Mouse (Mus musculus) layer of hippocampus, postnatal 25 days (tissue): ENCODE data around the gene Bloc1s6. TPM values are rescaled to one million over a fixed set of nuclear protein-coding genes. Genes with fewer than 3 reads are reported as not detected.

ENCODE experiments used
- DNase-seq, 2 experiments: peaks; one replicate each; pipeline ENCODE4 v3.0.0; 2022; ENCODE audit warnings: mixed read lengths in 2 of 2, low spot score in 1 of 2; ENCODE audit errors: extremely low spot score in 1 of 2
- total RNA-seq, 2 experiments: library from RNA; stranded (reverse); gene quantifications; 2 replicates each; pipeline ENCODE4 v1.2.3; 2021

Bloc1s6 gene
- 10 to 100 TPM; 22.8 to 23.6 TPM for total RNA-seq

DNA sequence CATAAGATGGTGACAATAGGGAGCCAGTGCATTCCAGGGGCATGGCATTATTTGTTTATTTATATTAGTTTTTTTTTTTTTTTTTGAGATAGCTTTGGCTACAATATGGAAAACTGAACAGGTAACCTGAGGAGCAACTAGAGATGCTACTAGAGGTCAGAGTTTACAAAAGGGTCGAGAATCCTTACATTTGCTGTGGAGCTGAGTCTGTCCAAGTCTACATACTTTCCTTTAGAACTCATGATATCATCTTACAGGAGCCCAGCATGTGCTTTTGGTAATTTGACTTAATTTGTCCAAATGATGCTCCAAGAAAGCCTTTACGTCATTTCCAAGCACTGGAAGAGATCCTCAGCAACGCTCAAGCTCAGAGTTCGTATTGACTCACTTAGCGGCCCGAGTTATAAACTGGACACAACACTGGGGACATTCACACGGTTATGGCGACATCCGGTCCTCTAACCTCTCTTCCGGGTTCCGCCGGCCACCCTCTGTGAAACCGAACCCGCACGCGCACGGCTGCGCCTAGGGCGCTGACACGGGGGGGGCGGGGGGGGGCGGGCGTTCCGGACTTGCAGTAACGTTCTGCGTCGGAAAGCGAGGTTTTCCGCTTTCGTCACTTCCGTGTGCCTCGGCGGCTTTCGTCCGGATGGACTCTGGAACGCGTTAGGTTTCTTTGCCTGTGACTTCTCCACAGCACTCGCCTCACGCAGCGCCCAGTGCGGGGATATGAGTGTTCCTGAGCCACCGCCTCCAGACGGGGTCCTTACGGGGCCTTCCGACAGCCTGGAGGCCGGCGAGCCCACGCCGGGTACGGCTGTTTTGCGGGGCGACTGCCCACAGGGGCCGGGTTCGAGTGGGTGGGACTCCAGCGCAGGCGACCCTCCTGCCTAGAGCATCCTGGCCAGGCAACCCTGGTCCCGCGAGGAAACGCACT is at the start of gene Bloc1s6:
Bloc1s6 (plus strand) TSS at position 610 of the 937 bp plus-strand sequence.
- DNase-seq: peak; percentile 81 to 91

DNA sequence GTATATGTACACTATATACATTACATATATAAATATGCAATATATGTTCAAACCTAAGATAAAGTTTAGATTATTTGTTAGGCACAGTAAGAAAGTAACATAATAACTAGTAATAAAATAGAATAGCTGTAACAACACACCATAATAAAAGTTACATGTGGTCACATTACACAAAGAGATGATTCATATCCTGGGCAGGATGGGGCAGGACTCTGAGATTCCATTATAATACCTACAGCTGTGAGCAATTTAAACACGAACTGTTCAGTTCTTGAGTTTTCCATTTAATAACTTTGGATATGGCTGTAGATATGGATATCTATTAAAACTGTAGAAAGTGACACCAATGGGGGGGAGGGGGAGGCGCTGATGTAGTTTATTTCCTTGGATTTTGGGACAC is 40.8 kb upstream of the Bloc1s6 start:
- no peak for DNase-seq

DNA sequence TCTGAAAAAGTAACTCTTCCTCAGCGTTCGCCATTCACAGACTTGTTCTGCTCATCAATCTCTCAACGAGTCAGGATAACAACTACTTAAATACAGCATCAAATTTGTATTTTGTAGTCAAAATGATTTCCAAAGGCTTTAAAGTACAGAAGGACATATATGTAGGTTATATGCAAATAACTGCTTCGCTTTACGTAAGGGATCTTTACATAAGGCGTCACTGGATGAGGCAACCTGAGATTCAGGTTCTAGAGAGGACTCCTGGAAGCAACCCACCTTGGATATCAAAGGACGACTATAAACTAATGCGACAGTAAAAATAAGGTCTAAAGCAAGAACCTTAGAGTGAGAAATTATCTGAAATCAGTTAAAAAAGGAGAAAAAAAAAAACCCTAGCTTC is 37.3 kb upstream of the Bloc1s6 start:
- DNase-seq: no peak

DNA sequence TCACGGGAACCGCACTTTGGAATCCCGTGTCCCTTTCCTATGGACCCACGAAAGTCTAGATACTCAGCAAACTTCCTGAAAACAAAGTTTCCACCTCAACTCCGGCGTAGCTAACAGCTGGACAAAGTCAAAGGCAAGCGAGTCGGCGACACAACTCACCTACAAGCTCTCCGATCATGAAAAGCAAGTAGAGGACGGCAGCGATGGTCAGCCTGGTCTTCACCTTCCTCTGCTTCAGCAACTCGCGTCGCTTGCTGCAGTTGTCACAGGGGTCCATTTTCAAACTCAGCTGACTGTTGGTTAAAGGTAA is 36.5 kb upstream of the Bloc1s6 start:
- peak in 1 of 2 experiments; percentile 12 for DNase-seq

DNA sequence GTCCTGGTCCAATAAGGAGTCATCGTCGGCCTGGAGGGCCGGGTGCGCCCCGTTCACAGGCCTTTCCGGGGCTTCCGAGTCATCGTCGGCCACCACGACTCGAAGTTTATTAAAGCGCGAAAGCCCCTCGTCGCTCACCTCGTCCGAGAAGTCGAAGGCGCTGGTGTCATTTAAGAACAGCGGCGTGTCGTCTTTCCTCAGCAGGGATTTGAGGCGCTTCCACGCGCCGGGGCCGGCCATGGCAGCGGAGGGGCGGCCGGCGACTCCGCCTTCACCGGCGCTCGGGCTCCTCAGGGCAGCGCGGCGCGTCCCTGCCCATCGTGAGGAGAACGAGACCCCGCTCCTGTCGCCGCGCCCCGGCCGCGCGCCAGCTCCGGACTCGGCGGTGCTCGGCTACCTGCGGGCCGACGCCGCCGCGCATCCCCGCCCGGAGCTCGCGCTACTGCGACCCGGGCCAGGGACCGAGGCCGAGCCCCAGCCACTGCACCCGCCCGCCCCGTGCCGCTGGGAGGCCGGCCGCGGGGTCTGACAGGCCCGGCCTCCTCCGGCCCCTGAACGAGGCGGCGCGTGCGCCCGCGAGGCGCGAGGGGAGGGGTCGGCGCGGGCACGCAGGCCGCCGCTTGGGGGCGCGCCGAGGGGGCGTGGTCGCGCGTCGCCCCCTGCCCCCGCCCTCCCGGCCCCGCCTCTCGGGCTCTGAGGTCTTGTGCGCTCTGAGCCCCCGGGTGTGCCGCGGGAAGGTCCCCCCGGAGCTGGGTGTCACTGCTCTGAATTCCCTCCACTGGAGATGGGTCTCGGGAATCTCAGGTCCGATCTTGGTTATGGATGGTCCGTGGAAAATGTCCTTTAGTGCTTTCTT is 35.9 kb upstream of the Bloc1s6 start, which contains the start of gene Slc30a4:
Slc30a4 (minus strand) TSS at position 483 of the 856 bp plus-strand sequence.
- peak; percentile 60 to 67 for DNase-seq

DNA sequence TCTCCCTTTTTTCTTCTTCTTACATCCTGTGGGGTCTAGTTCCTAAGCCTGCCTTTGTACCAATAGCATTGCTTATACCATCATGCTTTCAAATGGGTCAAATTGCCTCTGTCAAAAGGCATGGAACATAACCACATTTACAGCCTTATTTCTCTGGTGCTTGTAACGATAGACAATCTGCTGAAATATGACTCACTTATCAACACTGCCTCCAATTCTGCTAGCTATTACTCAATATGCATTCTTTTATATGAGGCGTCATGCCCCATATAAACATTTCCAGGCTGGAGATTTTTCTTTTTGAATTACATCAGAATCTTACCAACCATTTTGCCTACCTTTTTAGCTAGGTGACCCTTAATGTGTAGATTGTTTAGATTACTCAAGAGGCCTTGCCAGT is 33.7 kb upstream of the Bloc1s6 start:
- no peak for DNase-seq

DNA sequence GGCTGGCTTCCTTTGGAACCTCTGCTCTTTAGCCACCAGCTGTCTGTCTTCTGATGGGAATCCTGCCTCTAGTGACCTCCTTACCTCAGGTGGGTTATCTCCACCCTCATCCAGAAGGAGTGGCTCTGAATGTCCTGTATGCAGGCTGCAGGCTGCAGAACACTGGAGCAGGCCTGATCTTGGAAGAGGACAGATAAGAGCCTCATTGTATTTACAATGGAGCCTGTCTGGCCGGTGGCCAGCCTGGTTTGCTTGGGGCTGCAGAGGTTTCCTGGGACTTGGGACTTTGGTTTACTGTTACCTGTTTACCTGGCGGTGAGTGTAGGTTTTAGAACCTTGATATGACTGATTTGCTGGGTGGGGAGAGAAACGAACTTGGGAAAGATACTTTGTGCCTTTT is 30.2 kb upstream of the Bloc1s6 start:
- DNase-seq: no peak

DNA sequence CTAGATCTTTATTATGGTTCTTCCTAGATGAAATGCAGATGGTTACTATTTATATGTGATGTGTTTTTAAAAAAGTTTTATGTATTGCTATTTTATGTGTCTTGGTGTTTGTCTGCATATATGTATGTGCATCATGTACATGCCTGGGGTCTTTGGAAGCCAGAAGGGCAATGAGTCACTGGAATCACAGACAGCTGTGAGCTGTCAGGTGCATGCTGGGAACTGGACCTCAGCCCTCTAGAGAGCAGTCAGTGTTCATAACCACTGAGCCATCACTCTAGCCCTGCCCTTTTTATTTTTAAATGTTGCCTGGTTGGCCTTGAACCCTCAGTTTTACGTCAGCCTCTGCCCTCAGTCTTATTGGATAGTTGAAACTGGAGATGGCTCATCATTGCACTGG is 29.1 kb upstream of the Bloc1s6 start:
- DNase-seq: no peak

DNA sequence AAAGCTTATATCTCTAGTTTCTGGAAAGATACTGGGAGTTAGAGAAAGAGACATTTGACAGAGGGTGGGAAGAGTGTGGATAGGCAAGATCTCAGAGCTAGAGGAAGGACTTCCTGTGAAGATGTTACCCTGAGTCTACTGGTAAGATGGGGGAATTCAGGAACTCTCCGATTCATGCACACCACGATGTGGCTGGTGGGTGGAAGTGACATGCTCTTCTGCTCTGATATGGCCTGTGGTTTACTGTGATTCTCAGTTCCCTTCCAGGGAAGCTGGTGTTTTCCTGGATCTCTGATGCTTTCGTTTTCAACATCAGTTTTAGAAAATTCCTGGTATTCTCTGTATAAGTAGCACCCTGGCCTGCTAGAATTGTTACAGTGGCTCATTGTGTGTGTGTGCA is 26.4 kb upstream of the Bloc1s6 start:
- no peak for DNase-seq

DNA sequence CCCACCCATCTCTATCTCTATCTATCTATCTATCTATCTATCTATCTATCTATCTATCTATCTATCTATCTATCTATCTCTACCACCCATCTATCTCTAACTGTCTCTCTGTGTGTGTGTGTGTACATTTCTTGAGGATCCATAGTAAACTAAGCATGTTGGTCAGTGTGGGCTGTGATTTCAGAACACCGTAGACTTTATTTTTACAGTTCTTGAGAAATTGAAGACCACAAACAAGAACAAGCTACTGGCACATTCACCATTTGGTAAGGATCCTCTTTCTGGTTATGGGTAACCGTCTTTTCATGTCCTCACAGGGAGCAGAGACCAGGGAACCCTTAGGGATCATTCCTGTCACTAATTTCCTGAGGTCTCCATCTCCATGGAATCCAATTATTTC is 25.5 kb upstream of the Bloc1s6 start:
- no peak for DNase-seq

DNA sequence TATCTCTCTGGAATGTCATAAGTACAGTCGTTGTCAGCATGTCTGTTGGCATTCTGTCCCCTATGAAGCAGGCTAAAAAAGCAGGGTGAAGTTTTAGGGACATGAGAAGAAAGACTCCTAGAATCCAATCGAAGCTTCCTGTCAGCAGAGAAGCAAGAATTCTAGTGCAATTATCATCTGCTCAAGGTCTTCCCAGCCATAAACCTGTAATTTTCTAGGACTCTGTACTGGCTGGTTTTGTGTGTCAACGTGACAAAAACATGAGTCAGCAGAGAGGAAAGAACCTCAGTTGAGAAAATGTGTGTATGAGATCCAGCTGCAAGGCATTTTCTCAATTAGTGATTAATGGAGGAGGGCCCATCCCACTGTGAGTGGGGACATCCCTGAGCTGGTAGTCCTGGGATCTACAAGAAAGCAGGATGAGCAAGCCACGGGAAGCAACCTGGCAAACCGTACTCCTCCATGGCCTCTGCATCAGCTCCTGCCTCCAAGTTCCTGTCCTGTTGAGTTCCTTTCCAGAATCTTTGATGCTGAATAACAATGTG is 23.1 kb upstream of the Bloc1s6 start:
- DNase-seq: no peak

DNA sequence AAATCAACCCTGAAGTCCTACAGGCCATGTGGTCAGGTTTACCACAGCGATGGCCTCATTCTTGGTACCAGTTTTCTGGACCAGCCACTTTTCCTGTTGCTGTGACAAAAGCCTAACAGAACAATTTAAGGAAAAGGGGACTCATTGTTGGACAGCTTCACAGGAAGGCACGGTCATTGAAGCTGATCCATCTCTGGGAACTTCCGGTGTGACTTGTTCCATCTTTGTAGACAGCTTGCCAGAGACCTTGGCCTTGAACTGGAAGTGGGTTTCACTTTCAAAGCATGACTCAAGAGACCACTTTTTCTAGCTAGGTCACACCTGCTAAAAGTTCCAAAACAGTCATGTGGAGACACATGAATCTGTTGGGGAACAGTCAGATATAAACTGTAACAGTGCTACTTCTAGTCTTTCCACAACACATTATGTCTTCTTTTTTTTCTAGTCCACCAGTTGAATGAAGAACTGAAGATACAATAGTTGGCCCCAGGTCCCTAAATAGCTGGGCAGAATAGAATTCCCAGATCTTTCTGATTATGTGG is 21.9 kb upstream of the Bloc1s6 start:
- no peak for DNase-seq

DNA sequence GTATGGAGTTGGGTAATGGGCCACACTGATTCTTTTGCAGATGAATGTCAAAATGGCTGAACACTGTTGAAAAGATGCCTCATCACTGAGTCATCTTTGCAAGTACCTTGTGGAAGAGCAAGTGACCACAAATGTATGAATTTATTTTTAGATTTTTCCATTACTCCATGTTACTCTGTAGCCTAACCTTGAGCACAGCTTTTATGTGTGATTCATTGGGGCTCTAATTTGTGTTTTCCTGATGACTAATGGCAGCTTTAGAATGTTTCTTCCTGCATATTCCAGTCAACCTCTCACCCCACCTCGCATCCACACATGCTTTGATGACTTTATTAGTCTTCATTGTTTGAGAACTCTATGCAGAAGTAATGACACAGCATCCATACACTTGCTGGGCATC is 19.1 kb upstream of the Bloc1s6 start:
- DNase-seq: no peak

DNA sequence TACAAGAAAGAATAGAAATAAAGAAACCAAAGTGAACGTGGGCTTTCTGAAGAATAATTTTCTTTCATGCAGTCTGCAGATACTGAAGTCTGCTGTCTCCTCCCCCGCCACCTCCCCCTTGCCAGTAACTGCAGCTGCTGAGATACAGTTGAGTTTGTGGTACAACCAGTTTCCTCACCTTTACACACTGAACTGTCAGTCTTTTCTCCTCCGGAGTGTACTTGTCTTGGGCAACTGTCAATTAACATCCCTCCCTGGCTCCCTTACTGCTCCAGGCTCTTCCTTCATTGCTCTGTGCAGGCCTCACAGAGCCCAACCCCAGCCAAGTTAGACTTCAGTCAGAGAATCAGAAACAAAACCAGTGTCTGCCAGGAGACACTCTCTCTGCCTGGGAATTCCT is 17.7 kb upstream of the Bloc1s6 start:
- DNase-seq: no peak

DNA sequence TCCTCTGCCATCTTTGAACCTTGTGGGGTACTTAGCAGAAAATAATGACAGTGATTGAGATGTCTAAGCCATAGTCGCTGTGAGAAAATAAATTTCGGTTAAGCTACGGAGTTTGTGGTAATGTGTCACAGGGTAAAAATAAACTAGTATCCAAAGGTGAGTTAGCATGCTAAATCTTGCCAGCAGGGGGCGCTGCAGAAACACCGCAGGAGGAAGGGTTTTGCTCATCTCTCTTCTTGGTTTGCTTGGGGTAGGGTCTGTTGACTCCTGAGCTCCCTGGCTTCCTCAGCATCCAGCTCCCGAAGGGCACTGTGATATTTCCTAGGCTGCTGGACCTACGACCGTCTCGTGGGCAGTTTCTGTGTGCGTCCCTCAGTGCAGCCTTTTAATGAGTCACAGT is 12.7 kb upstream of the Bloc1s6 start:
- DNase-seq: peak in 1 of 2 experiments; percentile 42

DNA sequence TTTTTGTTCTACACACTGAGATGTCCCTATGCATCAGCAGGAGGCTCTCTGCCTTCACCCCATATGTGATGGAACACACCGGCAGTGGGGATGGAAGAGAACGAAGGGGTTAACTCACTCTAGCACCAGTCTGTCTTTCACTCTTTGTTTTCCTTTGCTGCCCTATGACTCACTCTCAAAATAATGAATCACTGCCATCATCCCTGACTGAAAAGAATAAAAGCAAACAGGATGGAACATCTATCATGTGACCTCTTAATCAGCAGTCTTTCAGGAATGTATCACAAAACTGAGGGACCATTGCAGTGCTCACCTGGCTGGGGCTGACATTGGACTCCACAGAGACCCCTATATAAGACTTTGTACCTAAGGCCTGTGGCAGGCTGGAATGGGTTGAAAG is 6.8 kb upstream of the Bloc1s6 start:
- no peak for DNase-seq

DNA sequence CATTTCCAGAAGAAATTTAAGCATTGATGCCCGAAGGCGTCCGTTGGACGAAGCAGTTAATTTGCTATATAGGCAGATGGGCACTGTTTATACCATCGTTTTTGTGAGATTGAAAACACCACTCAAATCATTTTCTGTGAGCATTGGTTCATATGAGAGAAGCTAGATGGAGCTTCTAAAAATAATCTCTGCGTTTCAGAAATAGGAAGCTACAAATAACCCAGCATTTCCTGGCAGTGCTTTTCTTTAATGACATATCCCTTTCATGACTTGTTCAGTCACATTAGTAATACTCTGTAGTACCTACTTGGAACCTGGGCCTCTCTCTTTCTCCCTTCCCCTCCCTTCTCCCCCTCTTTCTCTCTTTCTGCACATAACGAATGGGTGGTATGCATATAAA is 720 bp downstream of the Bloc1s6 start:
- DNase-seq: no peak

DNA sequence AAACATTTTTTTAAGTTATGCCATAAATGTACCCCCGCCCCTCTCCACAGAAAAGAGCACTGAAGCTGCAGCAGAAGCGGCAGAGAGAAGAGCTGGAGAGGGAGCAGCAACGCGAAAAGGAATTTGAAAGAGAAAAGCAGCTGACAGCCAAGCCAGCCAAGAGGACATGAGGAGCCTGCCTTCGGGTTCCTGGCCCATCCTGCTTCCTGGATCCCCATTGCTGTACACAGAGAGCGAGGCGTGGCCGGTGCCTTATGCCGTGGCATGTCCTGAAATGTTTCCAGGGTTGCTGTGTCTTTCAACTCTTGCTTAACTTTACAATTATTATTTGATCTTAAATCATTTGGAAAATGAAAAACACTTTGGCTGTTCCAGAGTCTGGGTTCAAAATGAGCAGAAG is 8.2 kb downstream of the Bloc1s6 start:
- DNase-seq: no peak

DNA sequence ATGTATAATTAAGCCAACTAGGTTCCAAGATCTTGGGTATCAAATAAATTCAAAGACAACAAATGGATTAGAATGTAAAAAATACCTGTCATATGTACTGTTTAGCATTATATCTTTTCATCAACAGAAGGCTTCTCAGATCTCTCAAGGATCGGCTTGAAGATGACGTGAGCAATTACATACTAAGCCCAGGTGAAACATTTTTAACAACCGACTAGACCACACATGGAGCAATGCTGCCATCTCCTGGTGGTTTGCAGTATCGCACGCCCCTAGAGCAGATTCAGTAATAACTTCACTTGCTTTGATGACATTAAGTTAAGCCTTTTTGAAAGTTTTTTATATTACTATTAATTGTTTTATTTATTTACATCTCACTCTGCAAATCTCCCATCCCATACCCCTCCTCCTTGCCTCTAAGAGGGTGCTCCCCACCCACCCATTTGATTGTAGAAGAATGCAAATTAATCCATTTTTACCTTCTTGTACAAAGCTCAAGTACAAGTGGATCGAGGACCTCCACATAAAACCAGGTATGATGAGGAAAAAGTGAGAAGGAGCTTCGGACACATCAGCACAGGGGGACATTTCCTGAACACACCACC is 15.5 kb downstream of the Bloc1s6 start:
- peak; percentile 47 to 79 for DNase-seq

DNA sequence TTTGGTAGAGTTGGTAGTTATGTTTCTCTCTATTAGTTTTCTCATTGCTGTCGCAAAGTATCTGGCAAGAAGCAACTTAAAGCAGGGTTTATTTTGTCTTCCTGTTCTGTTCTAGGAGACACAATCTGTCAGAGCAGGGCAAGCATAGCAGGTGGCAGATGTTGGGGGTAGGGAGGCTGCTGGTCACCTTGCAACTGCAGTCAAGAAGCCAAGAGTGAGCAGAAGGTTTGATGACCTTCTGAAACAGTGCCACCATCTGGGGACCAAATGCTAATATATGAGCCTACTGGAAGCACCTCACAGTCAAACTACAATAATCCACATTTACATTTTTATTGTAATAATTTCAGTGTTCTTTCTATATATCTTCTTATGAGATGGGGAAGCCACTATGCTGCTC is 21.5 kb downstream of the Bloc1s6 start:
- no peak for DNase-seq

DNA sequence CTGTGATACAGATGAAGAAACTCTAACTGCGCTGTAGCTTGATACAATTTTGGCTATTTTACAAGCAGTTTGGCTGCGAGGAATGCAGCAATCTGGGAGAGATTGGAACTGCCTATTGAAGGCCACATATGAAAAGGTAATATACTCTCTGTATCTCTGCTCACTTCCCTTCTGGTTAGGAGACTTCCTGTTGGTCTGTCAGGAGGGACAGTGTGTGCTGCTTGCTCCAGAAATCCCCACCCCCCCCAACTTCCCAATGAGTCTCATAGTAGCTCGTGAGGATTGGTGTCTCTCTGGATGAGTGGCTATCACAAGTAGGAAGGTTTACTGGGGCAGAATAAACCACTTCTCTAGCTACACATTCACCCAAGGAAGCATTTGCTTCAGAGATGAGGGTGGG is 24.7 kb downstream of the Bloc1s6 start:
- no peak for DNase-seq
